Mouse (Mus musculus) right cerebral cortex, adult 2 months (tissue): ENCODE measurements around the gene Gm20806.
"Not testable (repeated sequence)": the region's sequence is repeated elsewhere in the genome, so short reads cannot be mapped to it uniquely, and the experiment has no call there.

ENCODE experiments used
- DNase-seq, 2 experiments: peaks; one replicate each; pipeline ENCODE4 v3.0.0; 2021 to 2022; ENCODE audit warnings: low spot score in 2 of 2

Gm20806 gene

GRCm38 (mm10) chrY:78837956-78838355, at the start of gene Gm20806:
Gene Gm20806, minus strand, starts transcription at chrY:78838056.
- not testable (repeated sequence) for DNase-seq
